Mouse (Mus musculus) small intestine, adult 2 months (tissue): Measurements from ENCODE around the gene Hcn3. TPM values are rescaled to one million over a fixed set of nuclear protein-coding genes. Genes with fewer than 3 reads are reported as not detected.
A peak's percentile ranks its signal among the peaks of the same experiment; 100 is the strongest.

Source experiments
- H3K27ac ChIP-seq: fragments of 200-500 bp; 2 replicates; pipeline ENCODE4 v1.5.1; 2012; ENCODE audit warnings: low read depth, low read length, control low read depth, inconsistent platforms; ENCODE audit not compliant: insufficient read depth
- H3K27me3 ChIP-seq: fragments of 200-500 bp; 2 replicates; pipeline ENCODE4 v1.6.1; 2012; ENCODE audit warnings: mild to moderate bottlenecking, moderate library complexity, low read length, inconsistent platforms; ENCODE audit not compliant: control insufficient read depth, insufficient read depth
- H3K36me3 ChIP-seq: fragments of 200-500 bp; 2 replicates; pipeline ENCODE4 v1.6.1; 2012; ENCODE audit warnings: mild to moderate bottlenecking, low read length, control low read depth, inconsistent platforms; ENCODE audit not compliant: control insufficient read depth, insufficient read depth
- H3K4me1 ChIP-seq: fragments of 200-500 bp; 2 replicates; pipeline ENCODE4 v1.6.1; 2012; ENCODE audit warnings: low read length, inconsistent platforms, mixed read lengths; ENCODE audit not compliant: control insufficient read depth, insufficient read depth, insufficient read length
- H3K4me3 ChIP-seq: fragments of 200-500 bp; 2 replicates; pipeline ENCODE4 v1.5.1; 2012; ENCODE audit warnings: low read depth, mild to moderate bottlenecking, control low read depth, inconsistent platforms, low read length, moderate library complexity
- CTCF ChIP-seq: fragments of 200-500 bp; IDR thresholded peaks from 2 replicates; pipeline ENCODE4 v1.5.1; 2012; ENCODE audit warnings: low read depth, mild to moderate bottlenecking, control low read depth, inconsistent platforms, low read length, moderate library complexity, mixed read lengths; ENCODE audit not compliant: insufficient replicate concordance, insufficient read length; ENCODE audit errors: extremely low read depth
- POLR2A ChIP-seq: fragments of 200-500 bp; IDR thresholded peaks from 2 replicates; pipeline ENCODE4 v1.6.1; 2012; ENCODE audit warnings: low read depth, mild to moderate bottlenecking, control low read depth, inconsistent platforms, low read length, moderate library complexity
- WGBS: fragments of 180-500 bp; shearing (Covaris S2); methylation state at CpG from one replicate; pipeline ENCODE4 v1.1.7; 2018; 5-methylcytosine and 5-hydroxymethylcytosine counted together
- polyA plus RNA-seq: library from polyadenylated mRNA; depleted of rRNA; stranded (reverse); fragments of >200 nt; gene quantifications from 2 replicates; pipeline ENCODE4 v1.2.3, GENCODE M21; 2012

Hcn3 gene
- polyA plus RNA-seq, 1 experiment = 1.3 TPM

DNA sequence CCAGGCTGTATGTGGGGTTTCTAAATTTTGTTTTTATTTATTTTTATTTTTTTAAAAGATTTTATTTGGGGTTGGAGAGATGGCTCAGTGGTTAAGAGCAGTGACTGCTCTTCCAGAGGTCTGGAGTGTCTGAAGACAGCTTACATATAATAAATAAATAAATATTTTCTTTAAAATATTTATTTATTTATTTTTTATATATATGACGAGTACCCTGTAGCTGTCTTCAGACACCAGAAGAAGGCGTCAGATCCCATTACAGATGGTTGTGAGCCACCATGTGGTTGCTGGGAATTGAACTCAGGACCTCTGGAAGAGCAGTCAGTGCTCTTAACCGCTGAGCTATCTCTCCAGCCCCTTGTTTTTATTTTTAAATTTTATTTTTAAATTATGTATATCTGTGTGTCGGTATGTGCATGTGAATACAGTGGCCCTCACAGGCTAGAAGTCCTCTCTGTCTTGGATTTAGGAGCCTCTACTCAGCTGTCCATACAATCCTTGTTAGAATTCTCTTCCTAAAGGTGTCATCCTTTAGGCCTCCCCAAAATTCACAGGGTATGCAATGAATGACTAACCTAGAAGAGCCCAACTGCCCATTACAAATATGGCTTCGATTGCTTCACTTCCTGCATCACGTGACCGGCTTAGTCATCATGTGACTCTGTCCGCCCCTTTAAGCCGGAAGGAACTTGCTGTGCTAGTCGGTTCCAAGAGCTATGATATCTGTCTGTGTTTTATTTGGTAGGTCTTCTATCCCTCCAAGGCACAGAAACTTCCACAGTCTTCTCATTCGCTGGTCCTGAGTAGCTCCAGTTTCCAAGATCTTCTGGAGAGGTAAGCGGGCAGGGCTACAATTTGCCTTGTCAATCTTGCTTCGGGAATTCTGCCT lies 42.5 kb upstream of the Hcn3 start, which contains the start of gene Gba:
Gene Gba (plus strand): TSS at position 676 of the 889 bp plus-strand sequence.
- peaks cover 4% of the 10 kb centered on the region; the same call in 1 of the 2 replicates for H3K4me1 ChIP-seq
- H3K36me3 ChIP-seq = peaks cover 33% of the 10 kb centered on the region
- H3K4me3 ChIP-seq = peak within 1 kb of the TSS; percentile 61
- no peak for TF ChIP-seq POLR2A
- no peak for TF ChIP-seq CTCF
- H3K27me3 ChIP-seq = no peaks in the 10 kb centered on the region
- 19% methylated on average over 13 of the region's 13 CpGs for WGBS
- peak within 1 kb of the TSS; percentile 36; the same call in 1 of the 2 replicates for H3K27ac ChIP-seq

DNA sequence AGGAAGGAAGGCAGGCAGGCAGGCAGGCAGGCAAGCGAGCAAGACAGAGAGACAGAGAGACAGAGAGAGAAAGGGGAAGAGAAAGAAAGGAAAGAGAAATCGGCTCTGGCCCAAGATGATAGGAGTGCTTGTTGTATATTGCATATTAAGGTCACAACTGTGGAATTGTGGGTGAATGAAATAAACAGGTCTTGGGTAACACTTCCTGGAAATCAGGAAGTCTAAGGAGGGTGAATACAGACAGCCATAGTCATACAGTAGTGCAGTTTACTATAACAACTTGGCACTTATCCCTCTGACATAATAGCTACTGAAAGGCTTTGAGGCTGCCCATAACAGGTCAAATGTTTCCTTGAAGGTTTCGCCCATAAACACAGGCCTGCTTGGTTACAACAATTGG lies 39.8 kb upstream of the Hcn3 start:
- 68% methylated on average over 3 of the region's 3 CpGs for WGBS
- Histone ChIP-seq H3K4me3 (no peak overlapping the region), H3K27ac (no peak overlapping the region), H3K4me1 (peaks cover 8% of the 10 kb centered on the region; the same call in 1 of the 2 replicates), H3K36me3 (peaks cover 8% of the 10 kb centered on the region; the same call in 1 of the 2 replicates), H3K27me3 (no peaks in the 10 kb centered on the region)
- TF ChIP-seq CTCF = no peak
- no peak for TF ChIP-seq POLR2A

DNA sequence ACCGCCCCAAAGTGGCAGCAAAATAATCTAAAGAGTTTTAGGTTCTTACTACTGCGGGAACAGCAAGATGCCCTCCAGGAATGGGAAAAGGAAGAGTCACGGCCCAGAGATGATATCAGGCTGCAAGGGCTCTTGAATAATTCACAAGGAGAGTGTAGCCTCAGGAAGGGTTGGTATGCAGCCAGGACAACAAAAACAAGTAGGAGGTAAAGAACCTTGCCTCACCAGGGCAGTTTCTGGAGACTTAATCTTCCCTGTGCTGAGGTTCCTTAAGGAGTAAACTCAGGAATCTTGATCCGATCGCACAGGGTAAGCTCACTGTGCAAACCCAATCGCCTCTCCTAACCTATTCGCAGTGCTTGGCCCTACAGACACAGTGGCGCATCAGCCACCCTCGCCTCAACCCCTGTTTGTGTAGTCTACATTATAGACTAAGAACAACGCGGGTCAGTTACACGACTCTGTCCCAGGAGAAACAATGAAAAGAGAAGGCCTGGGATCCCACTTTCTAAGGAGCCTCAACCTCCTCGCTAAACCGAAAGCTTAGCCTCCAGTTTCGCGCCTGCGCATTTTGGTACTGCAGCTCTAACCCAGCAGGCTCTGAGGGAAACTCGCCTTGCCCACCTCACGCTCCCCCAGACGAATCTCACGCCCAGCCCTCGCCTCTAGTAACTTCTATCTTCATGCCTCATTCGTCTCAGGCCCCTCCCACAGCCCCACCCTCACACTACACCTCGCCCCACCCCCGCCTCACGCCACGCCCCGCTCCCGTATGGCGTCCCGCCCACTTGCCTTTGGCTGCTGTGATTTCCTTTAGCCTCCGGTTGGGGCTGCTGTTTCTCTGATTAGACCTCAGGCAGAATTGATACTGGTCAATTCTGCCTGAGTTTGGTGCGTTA lies 36.2 kb upstream of the Hcn3 start:
- Histone ChIP-seq H3K4me1 (peaks cover 5% of the 10 kb centered on the region; the same call in 1 of the 2 replicates), H3K4me3 (peak overlapping the region; percentile 61), H3K27me3 (no peaks in the 10 kb centered on the region), H3K27ac (peak overlapping the region; percentile 65), H3K36me3 (no peaks in the 10 kb centered on the region)
- TF ChIP-seq CTCF (peak; percentile 51; the same call in 1 of the 2 replicates), POLR2A (peak; percentile 51; the same call in 1 of the 2 replicates)
- WGBS = 7% methylated on average over 33 of the region's 33 CpGs

DNA sequence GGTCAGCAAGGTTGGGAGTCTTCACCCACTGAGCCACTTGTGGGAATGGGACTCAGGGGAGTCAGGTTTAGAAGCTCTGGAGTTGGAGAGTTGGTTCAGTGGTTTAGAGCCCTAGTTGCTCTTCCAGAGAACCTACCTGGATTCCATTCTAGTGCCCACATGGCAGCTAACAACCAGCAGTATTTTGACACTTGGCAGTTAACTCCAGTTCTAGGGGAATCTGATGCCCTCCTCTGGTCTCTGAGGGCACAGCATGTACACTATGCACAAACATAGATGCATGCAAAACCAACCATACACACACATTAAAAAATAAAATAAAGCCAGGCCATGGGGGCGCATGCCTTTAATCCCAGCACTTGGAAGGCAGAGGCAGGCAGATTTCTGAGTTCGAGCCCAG lies 33.9 kb upstream of the Hcn3 start:
- Histone ChIP-seq H3K4me3 (no peak overlapping the region), H3K36me3 (no peaks in the 10 kb centered on the region), H3K27me3 (no peaks in the 10 kb centered on the region), H3K27ac (no peak overlapping the region), H3K4me1 (peaks cover 5% of the 10 kb centered on the region; the same call in 1 of the 2 replicates)
- TF ChIP-seq CTCF (peak; percentile 18; the same call in 1 of the 2 replicates), POLR2A (no peak)
- 95% methylated on average over 2 of the region's 2 CpGs for WGBS

DNA sequence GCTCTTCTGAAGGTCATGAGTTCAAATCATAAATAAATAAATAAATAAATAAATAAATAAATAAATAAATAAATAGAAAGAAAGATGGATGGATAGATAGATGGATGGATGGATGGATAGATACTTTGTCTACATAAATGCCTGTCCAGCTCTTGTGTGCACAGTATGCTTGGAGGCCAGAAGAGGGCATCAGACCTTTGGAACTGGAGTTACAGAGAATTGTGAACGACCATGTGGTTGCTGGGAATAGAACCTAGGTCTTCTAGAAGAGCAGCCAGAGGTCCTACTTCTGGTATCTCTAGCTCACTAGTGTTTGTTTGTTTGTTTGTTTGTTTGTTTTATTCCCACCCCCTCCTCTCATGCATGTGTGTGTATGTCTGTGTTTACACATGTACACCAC lies 33.4 kb upstream of the Hcn3 start:
- TF ChIP-seq CTCF (no peak), POLR2A (no peak)
- Histone ChIP-seq H3K27me3 (no peaks in the 10 kb centered on the region), H3K27ac (no peak overlapping the region), H3K4me1 (peaks cover 5% of the 10 kb centered on the region; the same call in 1 of the 2 replicates), H3K4me3 (no peak overlapping the region), H3K36me3 (no peaks in the 10 kb centered on the region)
- WGBS = 55% methylated on average over 1 of the region's 1 CpGs

DNA sequence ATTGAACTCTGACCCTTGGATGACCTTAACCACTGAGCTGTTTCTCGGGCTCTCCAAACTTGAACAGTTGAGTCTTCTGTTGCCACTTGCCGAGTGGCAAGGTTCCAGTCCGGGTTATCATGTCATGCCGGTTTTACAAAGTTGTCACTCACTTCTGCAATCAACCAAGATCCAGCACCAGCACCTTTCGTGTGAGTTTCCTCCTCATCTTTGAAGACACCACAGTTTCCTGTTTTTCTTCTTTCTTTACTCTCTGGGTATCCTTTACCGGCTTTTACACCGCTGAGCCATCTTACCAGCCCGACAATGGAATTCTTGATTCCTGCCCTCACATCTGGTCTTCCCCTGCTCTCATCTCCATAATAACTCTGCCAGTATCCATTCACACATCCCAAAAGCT lies 30.4 kb upstream of the Hcn3 start:
- 66% methylated on average over 8 of the region's 8 CpGs for WGBS
- H3K27me3 ChIP-seq = no peaks in the 10 kb centered on the region
- TF ChIP-seq CTCF (no peak), POLR2A (no peak)
- H3K36me3 ChIP-seq = no peaks in the 10 kb centered on the region
- H3K4me3 ChIP-seq = no peak overlapping the region
- H3K4me1 ChIP-seq = no peaks in the 10 kb centered on the region
- peak overlapping the region; percentile 61 for H3K27ac ChIP-seq
